ENCODE assay signal across 21 mouse cellular contexts in the genomic region with DNA sequence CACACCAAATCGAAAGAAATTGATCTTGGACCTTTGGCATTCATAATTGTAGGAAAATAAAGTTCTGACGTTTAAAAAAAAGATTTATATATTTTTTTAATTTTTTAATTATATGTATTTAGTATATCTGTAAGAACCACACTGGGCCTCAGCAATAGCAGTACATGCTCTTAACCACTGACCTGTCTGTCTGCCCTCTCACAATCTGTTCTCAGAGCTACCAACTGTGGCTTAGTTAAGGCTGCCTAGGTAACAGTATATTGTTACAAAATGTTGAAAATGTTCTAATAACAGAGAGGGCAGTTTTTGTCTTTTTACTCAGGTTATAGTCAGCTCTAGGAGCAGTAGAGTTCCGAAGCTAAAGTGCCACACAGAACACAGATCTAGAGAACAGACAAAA. TPM values are rescaled to one million over a fixed set of nuclear protein-coding genes. Genes with fewer than 3 reads are reported as not detected.
DNase-seq lines count a peak whose midpoint lies in the region; ATAC-seq lines count a peak whose summit lies in the region.
"Had no signal": no experiment of that assay in that cellular context is flagged by ENCODE, and none has a peak within 500 bp of the region (broad histone marks: within the 10 kb centered on the region; RNA-seq: fewer than 3 reads in every experiment).

No protein-coding gene starts in this region.

- peak; percentile 45; the same call in 1 of the 2 replicates for ATAC-seq in erythroblast, adult 5-6 weeks (replicated peaks; ENCODE audit: low FRiP score, poor library complexity, severe bottlenecking)
- ATAC-seq in liver, embryonic 12.5 days: peak; percentile 55
- peak; percentile 42; the same call in 1 of the 2 replicates for ATAC-seq in liver, embryonic 16.5 days (ENCODE audit: low read depth)
- ATAC-seq in stomach, embryonic 16.5 days (ENCODE audit: insufficient read depth, low FRiP score): 0 out of 2 replicates have a peak, but pooled peaks have one; percentile 5
- no peak for ATAC-seq in forebrain, embryonic 16.5 days
- ATAC-seq: forebrain, postnatal 0 days; Patski had no signal

- WGBS in liver, embryonic 12.5 days (ENCODE audit: insufficient replicate concordance): 66% methylated on average over 3 of the region's 3 CpGs
- WGBS in liver, embryonic 16.5 days (ENCODE audit: insufficient replicate concordance): 61% methylated on average over 3 of the region's 3 CpGs
- WGBS in stomach, embryonic 16.5 days: 82% methylated on average over 3 of the region's 3 CpGs
- WGBS in forebrain, embryonic 16.5 days: 85% methylated on average over 3 of the region's 3 CpGs

- no peaks in the 10 kb centered on the region for H3K9me3 ChIP-seq in liver, embryonic 12.5 days (replicated peaks)
- no peaks in the 10 kb centered on the region for H3K9me3 ChIP-seq in liver, embryonic 16.5 days (replicated peaks; ENCODE audit: control insufficient read depth, low read length)
- H3K9me3 ChIP-seq in stomach, embryonic 16.5 days (replicated peaks; ENCODE audit: control insufficient read depth, low read length): no peaks in the 10 kb centered on the region
- no peaks in the 10 kb centered on the region for H3K9me3 ChIP-seq in forebrain, embryonic 16.5 days (ENCODE audit: control insufficient read depth, low read length)
- H3K9me3 ChIP-seq: embryonic facial prominence, embryonic 15.5 days; forebrain, embryonic 12.5 days; heart, embryonic 15.5 days; hindbrain, embryonic 13.5 days had no signal

- H3K4me2 ChIP-seq in liver, embryonic 12.5 days: peak overlapping the region; percentile 49
- peak overlapping the region; percentile 45 for H3K4me2 ChIP-seq in liver, embryonic 16.5 days (ENCODE audit: low read depth, low read length)
- no peak overlapping the region for H3K4me2 ChIP-seq in stomach, embryonic 16.5 days (ENCODE audit: low read depth, low read length)
- H3K4me2 ChIP-seq in forebrain, embryonic 16.5 days (ENCODE audit: low read length): no peak overlapping the region
- H3K4me2 ChIP-seq: embryonic facial prominence, embryonic 15.5 days; forebrain, embryonic 12.5 days; heart, embryonic 11.5 days; heart, embryonic 15.5 days; hindbrain, embryonic 13.5 days had no signal

- H3K27me3 ChIP-seq in liver, embryonic 12.5 days (replicated peaks): no peaks in the 10 kb centered on the region
- no peaks in the 10 kb centered on the region for H3K27me3 ChIP-seq in liver, embryonic 16.5 days (ENCODE audit: control insufficient read depth, insufficient read depth, low read depth, low read length)
- no peaks in the 10 kb centered on the region for H3K27me3 ChIP-seq in stomach, embryonic 16.5 days (ENCODE audit: control insufficient read depth, insufficient read depth, low read length)
- H3K27me3 ChIP-seq in forebrain, embryonic 16.5 days (replicated peaks; ENCODE audit: control insufficient read depth, insufficient read depth, low read length): no peaks in the 10 kb centered on the region
- H3K27me3 ChIP-seq: CH12.LX; embryonic facial prominence, embryonic 15.5 days; forebrain, embryonic 12.5 days; heart, embryonic 15.5 days; hindbrain, embryonic 13.5 days; Patski had no signal

- H3K36me3 ChIP-seq in liver, embryonic 12.5 days: peaks cover 7% of the 10 kb centered on the region
- H3K36me3 ChIP-seq in liver, embryonic 16.5 days (ENCODE audit: control insufficient read depth, insufficient read depth): no peaks in the 10 kb centered on the region
- H3K36me3 ChIP-seq in stomach, embryonic 16.5 days (ENCODE audit: control insufficient read depth, insufficient read depth, low read length): no peaks in the 10 kb centered on the region
- no peaks in the 10 kb centered on the region for H3K36me3 ChIP-seq in forebrain, embryonic 16.5 days (ENCODE audit: control insufficient read depth, insufficient read depth)
- H3K36me3 ChIP-seq: embryonic facial prominence, embryonic 15.5 days; forebrain, embryonic 12.5 days; heart, embryonic 15.5 days; hindbrain, embryonic 13.5 days had no signal

- H3K4me1 ChIP-seq in liver, embryonic 12.5 days: peaks cover 52% of the 10 kb centered on the region
- peaks cover 28% of the 10 kb centered on the region for H3K4me1 ChIP-seq in liver, embryonic 16.5 days (ENCODE audit: control insufficient read depth, low read depth, low read length)
- no peaks in the 10 kb centered on the region for H3K4me1 ChIP-seq in stomach, embryonic 16.5 days (ENCODE audit: control insufficient read depth, insufficient read depth, low read length)
- no peaks in the 10 kb centered on the region for H3K4me1 ChIP-seq in forebrain, embryonic 16.5 days (replicated peaks; ENCODE audit: control insufficient read depth, insufficient read depth, low read length)
- H3K4me1 ChIP-seq: embryonic facial prominence, embryonic 15.5 days; forebrain, embryonic 12.5 days; hindbrain, embryonic 13.5 days had no signal

- peak overlapping the region; percentile 76 for H3K27ac ChIP-seq in liver, embryonic 12.5 days
- H3K27ac ChIP-seq in liver, embryonic 16.5 days (ENCODE audit: low read length): peak overlapping the region; percentile 67
- H3K27ac ChIP-seq in stomach, embryonic 16.5 days (ENCODE audit: low read length): peak overlapping the region; percentile 76
- H3K27ac ChIP-seq in forebrain, embryonic 16.5 days (ENCODE audit: low read length): no peak overlapping the region
- H3K27ac ChIP-seq: embryonic facial prominence, embryonic 15.5 days; forebrain, embryonic 12.5 days; heart, adult 2 months; heart, embryonic 15.5 days; hindbrain, embryonic 13.5 days had no signal

- no peak overlapping the region for H3K4me3 ChIP-seq in liver, embryonic 12.5 days
- H3K4me3 ChIP-seq in liver, embryonic 16.5 days (ENCODE audit: low read depth, low read length): no peak overlapping the region
- H3K4me3 ChIP-seq in stomach, embryonic 16.5 days (replicated peaks; ENCODE audit: low read length): no peak overlapping the region
- no peak overlapping the region for H3K4me3 ChIP-seq in forebrain, embryonic 16.5 days (replicated peaks; ENCODE audit: low read length)
- H3K4me3 ChIP-seq: embryonic facial prominence, embryonic 15.5 days; forebrain, embryonic 12.5 days; heart, adult 2 months; heart, embryonic 15.5 days; hindbrain, embryonic 13.5 days had no signal

- DNase-seq in spleen, postnatal 14 days (ENCODE audit: low spot score in 2 of 2): no peak
- DNase-seq: adrenal gland, adult 2 months; adrenal gland, postnatal 25 days; cerebellum, adult 2 months; cerebellum, postnatal 10 days; forebrain, postnatal 0 days; gastrocnemius, postnatal 14 days; heart, adult 2 months; heart, postnatal 14 days had no signal

- no peak overlapping the region for H3K9ac ChIP-seq in liver, embryonic 12.5 days
- H3K9ac ChIP-seq in liver, embryonic 16.5 days (ENCODE audit: low read depth, low read length): no peak overlapping the region
- no peak overlapping the region for H3K9ac ChIP-seq in stomach, embryonic 16.5 days (ENCODE audit: low read length)
- no peak overlapping the region for H3K9ac ChIP-seq in forebrain, embryonic 16.5 days (replicated peaks; ENCODE audit: low read depth, low read length)
- H3K9ac ChIP-seq: embryonic facial prominence, embryonic 15.5 days; forebrain, embryonic 12.5 days; forebrain, postnatal 0 days; heart, embryonic 15.5 days; hindbrain, embryonic 13.5 days had no signal

RNA-seq across cellular contexts. Expression of gene Tpk1, which starts 8.2 kb away (rescaled TPM):
- total RNA-seq in erythroblast, adult 5-6 weeks (2015; ENCODE audit: low replicate concordance): 1.3 and 4.8 TPM in 2 replicates
- 2.8 and 4.5 TPM in 2 replicates for total RNA-seq in erythroblast, adult 5-6 weeks (2017; ENCODE audit: low replicate concordance)
- 8.0 TPM in 2 replicates for polyA plus RNA-seq in liver, embryonic 12.5 days (2016; fragmentation: Nextera tagmentation; extraction: Ambion mirVana)
- polyA plus RNA-seq in liver, embryonic 16.5 days (2015; fragmentation: Nextera tagmentation; extraction: Ambion mirVana): 7.8 and 8.4 TPM in 2 replicates
- polyA plus RNA-seq in stomach, embryonic 16.5 days (2015; fragmentation: Nextera tagmentation; extraction: Ambion mirVana): 17.4 and 18.4 TPM in 2 replicates
- polyA plus RNA-seq in forebrain, embryonic 16.5 days (2015; fragmentation: Nextera tagmentation; extraction: Ambion mirVana): 6.9 and 8.1 TPM in 2 replicates

Comparison
In these comparisons a context has a peak if more than half of its experiments do, and no peak if none do; other contexts are left out.
1. H3K4me2 ChIP-seq: peak in liver, embryonic 12.5 days (single experiment) and liver, embryonic 16.5 days (single experiment); none in stomach, embryonic 16.5 days (single experiment) and forebrain, embryonic 16.5 days (single experiment).